Mouse (Mus musculus): ENCODE results near the gene Wdpcp.

Wdpcp gene

DNA sequence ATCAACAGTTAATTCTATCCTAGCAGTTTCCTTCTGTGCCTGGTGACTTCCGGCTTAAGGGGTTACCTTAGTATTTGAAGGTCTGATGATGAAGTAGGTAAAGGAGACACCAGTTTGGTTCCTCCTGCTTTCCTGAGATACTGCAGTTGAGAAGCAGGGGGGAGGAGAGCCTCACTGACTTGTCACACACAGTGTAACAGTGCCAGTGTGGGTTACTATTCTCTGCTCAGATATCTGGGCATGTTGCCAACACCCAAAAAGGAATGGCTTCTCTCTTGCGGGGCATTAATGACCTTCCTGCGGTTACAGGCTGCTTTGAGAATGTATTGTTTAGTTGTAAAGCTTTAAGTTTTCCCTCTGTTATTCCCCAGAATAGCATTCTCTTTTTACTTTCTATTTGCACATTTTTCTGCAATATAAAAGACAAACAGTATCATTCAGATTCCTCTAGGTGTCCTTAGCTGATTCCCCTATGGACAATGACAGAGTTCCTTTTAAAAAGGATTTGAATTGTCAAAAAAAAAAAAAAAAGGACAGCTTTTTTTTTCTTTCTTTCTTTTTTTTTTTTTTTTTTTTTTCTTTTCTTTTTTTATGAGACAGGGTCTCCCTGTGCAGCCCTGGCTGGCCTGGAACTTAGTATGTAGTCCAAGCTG, 2.5 kb upstream of the Wdpcp start:
- DNase-seq (ENCODE audit: low spot score), result no peak

DNA sequence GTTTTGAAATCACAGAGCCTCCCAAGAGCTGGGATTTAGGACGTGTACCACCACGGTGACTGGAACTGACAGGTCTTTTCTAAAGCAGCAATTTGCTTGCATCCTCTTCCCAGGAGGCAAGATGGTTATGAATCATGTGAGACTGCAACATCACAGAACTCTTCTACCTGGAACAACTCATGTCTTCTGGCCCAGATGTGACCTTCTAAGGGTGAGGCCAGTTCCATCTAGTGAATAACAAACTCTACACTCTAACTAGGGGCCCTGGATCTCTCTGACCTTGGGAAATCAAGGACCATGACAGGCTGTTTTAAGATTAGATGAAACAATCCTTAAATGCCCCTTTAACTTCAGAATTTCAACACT, 1.9 kb upstream of the Wdpcp start:
- no peak for DNase-seq (ENCODE audit: low spot score)

DNA sequence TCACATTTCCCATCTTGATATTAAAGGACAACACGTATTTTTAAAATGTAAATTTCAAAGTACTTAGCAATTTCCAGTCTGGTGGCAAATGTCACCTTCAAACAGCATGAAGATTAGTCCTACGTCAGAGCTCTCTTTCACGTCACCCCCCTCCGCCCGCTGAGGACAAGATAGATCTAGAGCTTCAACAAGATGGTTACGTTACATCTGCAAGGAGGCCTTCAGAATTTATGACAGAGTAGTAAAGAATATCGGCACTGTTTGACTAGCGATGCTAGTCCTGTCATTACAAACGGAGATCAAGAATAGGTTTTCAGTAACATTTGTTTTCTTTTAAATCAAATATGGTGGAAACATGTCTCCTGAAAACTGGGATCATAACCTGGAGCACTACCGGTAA, 1.1 kb upstream of the Wdpcp start:
- DNase-seq (ENCODE audit: low spot score), result no peak

DNA sequence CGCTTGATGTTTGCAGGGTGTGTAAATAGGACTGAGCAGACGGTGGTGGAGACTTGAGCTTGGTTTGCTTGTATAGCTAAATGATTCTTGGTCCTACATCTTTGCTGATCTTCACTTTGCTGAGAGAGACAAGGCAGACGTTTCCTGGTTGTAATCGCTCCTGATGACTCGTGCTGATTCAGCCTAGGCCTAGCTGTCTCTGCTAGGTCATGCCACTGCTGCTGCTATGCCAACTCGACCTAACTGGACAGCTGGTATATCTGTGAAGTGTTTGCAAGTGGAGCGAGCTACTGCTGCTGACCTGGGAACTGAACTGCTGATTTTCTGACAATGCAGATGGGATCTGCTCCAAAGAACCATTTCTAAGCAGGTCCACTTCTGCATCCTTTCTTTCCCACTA, 9.4 kb downstream of the Wdpcp start:
- no peak for DNase-seq (ENCODE audit: low spot score)

DNA sequence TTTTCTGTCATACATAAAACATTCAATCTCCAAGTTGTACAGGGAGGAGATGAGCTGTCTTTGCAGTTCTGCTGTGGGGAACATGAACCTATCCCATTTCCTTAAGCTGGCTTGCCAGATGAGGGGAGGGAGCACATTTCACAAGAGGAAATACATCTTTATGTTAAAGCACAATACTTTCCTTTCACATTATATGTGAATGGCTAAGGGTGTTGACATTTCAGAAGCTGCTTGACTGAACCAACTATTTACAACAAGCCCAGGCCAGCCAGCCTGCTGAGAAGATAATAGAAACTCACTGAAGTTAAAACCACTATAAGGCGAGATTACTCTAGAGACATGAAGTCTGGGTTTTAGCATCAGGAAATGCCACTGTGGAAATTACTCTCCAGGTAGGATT, 11.3 kb downstream of the Wdpcp start:
- no peak for DNase-seq (ENCODE audit: low spot score)

DNA sequence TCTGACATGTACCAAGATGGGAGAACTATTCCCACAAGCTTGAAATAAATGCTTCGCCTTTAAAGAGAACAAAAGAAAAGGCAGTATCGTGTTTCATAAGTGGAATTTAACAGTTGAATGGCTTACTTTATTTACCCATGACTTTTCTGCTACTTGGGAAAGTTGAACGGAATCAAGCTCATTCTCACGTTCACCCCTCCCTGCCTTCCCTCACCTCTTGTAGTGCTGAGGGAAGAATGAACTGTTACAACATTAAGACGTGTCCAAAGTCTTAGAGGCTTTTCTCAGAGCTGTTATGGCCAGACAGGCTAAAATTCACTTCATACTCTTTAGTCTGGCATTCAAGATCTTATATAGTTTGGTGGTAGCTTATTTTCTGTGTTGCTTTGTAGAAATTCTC, 30.5 kb downstream of the Wdpcp start:
- DNase-seq (ENCODE audit: low spot score), result no peak

DNA sequence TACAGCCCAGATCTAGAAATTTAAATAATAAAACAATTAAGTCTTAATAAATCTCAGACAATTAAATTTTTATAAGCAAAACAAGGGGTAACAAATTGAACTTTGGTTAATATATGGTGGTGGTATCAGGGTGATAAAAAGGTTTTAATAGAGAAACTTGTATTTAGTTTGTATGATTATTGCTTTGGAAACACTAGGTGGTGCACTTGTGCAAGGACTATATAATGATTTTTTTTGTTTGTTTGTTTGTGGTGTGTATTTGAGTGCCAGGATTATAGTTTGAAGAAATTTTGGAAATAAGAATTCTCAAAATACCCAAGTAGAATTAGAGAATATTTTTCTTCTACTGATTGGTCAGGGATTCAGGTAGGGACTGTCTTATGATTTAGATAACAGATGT, 43.9 kb downstream of the Wdpcp start:
- no peak for DNase-seq (ENCODE audit: low spot score)

DNA sequence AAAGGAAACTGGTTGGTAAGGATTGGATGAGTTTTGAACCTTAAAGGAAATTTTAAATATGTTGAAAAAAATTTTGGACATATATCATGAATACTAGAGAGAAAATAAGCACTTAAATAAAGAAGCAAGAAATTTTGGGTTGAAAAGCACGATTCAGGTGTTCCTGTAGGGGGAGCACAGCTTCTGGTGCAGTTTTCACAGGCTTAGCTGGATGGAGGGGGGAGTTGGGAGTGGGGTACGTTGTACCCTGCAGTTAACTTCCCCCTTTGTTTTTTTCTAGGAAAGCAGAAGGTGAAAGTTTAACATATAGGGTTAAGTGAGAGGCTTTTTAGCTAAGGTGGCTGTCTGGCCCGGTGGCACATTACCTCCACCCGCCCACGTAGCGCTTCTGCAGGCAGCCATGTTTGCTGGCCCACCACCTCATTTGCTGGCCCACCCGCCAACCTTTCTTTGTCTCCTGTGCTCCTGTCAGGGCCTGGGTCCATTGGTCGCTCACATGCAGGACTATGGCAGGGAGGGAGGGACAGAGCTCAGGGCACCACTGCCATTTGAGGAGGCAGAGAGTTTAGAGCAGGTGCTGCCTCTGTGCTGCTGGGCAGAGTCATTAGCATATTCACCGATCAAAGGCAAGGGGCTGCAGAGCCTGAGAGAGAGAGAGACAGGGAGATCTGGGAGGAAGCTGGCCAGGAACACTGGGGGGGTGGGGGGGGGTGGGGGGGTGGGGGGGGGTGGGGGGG, 62.3 kb downstream of the Wdpcp start:
- no peak for DNase-seq (ENCODE audit: low spot score)

DNA sequence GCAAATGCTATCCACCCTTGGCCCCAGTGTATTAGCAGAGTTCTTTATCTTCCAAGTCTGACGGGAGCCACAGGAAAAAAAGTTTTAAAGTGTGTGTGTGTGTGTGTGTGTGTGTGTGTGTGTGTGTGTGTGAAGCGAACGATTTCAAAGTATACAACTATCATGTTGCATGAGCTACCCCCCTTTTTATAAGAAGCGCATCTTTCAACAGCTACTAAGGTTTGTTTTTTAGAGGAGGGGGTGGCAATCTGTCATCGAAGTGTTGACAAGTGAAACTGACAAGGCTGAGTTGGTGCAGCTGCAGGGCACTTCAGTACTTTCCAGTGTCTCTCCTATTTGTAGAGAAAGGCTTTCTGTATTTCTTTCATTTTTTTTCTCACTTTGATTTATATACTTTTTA, 66.3 kb downstream of the Wdpcp start:
- DNase-seq (ENCODE audit: low spot score), result no peak

DNA sequence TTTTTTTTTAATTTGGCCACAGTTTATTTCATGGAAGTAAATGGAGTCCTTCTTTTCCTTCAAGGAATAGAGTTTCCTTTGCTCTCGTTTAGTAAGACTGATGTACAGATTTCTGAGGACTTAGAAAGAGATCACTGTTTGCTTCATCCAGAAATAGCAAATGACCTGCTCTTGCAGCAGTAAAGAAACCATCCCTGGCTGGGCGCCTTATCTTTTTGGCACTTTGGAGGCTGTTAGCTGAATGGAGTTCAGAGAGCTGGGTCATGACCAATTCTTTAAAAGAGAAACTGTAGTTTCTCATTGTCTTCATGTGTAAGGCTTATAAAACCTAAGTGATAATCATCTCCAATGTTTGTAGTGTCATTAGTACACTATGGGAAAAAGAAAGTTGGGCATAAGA, 67.5 kb downstream of the Wdpcp start:
- peak; percentile 17 for DNase-seq (ENCODE audit: low spot score)

DNA sequence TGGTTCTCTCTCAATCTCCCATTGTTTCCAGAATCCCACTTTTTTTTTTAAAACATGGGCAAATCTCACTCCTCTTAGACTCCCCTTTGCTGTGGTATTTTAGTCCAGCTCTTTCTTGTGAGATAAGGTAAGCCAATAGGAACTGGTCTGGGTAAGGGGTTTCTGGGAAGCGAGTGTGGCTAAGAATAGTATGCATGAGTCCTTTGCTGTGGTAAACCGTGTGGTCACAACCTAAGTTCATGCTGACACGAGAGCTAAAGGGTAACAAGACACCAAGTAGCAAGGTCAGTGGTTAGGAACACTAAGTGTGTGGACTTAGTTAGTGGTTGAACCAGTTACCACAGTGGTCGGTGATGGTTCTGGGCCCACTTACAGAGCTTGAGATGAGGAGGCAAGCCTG, 72.2 kb downstream of the Wdpcp start:
- DNase-seq (ENCODE audit: low spot score), result no peak

DNA sequence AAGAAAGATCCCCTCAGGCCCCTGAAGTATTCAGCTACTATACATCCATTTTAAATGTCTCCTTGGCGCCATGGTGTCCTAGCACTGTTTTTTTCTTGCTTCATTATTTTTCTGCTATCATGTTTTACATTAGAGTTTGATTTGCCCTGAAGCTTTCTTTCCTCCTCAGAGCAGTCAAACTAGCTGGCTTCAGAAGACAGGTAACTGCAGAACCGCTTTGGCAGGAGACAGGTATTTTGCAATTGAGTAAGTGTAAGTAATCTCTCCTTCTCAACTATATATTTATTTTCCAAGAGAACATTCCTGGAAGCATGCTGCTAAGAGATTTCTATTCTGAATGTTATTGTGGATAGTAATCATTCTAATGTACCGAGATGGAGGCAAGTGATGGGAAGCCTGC, 74.1 kb downstream of the Wdpcp start:
- DNase-seq (ENCODE audit: low spot score), result no peak

DNA sequence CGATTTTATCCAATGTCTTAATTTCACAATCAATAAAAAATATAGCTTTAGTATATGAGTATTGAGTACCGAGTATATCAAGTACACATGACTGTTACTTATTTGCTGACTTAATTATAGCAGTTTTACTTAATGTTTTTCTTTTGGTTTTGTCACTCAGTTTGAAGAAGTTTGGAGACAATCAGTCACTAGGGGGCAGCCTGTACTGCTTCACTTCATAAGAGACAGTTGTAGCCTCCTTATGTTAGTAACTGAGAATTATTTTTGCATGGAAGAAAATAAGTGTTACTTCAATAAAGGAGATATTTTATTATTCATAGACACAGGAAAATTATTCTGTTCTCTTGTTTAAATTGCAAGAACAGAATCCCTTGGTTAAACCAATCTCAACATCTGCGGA, 87.0 kb downstream of the Wdpcp start:
- no peak for DNase-seq (ENCODE audit: low spot score)

DNA sequence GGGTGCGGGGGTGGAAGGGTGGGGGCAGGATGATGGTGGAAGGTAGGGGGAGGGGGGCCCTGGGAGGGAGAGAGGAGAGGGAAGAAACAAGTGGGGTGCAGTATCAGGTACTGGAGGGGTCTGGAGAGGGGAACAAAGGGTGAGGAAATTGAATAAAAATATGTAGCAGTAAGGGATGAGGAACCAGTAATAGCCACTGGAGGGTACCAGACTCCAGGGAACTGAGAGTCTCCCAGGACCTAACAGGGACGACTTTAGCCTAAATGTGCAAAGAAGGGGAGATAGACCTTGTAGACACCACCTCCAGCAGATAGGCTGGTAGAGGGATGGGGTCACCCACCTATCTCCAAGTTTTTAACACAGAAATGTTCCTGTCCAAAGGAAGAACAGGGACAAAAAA, 105.0 kb downstream of the Wdpcp start:
- no peak for DNase-seq (ENCODE audit: low spot score)

DNA sequence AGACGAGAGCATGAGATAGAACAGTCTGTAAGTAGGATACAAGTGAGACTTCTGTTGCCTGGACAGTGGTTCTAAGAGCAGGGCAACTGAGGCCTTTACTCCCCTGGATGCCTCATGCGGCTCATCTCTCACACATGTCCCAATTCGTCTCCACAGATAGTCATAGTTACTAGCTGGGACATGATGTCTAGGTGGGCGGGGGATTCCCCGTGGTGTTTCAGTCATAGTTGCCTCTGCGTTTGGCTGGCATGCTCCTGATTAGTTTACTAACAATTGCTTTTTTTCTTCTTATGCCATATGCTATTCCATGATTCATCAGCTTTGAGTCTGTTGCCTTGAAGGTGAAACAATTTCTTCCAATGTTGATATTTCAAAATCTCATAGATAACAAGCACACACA, 116.4 kb downstream of the Wdpcp start:
- DNase-seq (ENCODE audit: low spot score), result no peak

DNA sequence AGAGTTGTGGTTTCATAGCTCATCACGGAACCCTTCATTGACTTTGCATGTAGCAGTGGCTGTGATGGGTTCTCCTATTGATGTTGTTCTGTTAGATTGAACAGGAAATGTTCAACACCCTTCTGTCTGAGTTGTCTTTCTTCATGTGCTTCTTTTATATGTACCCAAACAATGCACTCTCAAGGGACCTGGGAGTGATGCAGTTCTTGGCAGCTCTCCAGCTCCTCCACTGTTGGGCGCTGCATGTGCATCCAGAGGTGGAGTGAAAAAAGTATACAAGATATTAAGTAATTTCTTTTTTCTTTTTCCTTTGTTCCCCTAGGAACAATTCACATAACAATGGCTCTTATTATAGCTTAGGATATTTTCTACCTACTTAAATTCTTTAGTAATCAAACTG, 118.7 kb downstream of the Wdpcp start:
- no peak for DNase-seq (ENCODE audit: low spot score)

DNA sequence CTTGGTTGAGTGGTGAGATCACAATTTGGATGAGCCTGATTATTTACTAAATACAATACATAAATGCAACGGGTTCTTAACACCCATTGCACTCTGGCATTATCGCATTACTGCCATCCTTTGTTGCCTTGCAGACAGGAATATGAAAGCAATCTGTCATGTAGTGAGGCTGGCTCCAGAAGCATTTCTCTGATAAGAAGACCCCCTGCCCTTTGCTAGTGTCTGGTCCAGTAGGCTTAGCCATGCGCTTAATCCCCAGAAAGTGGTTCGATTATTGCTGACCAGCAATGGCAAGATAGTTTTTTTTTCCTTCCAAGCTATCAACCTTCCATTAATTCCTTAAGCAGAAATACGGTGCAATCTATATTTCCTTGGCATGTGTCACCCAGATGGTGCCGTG, 122.1 kb downstream of the Wdpcp start:
- no peak for DNase-seq (ENCODE audit: low spot score)

DNA sequence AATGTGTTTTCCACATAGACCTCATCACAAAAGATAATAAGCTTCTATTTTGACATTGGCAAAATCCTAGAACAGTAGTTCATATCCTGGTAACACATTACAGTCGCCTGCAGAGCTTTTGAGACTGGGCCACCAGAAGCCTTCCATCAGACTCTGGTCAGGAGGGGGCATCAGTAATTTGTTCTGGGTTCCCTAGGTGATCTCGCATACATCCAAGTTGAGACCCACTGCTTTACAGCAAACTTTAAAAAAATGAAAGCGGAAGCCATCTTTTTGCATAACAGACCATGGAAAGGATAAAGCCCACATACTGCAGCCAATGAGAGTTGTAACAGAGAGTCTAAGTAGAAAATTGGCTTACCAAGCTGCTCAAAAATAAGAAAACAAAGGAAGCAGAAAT, 125.6 kb downstream of the Wdpcp start:
- DNase-seq (ENCODE audit: low spot score), result no peak

DNA sequence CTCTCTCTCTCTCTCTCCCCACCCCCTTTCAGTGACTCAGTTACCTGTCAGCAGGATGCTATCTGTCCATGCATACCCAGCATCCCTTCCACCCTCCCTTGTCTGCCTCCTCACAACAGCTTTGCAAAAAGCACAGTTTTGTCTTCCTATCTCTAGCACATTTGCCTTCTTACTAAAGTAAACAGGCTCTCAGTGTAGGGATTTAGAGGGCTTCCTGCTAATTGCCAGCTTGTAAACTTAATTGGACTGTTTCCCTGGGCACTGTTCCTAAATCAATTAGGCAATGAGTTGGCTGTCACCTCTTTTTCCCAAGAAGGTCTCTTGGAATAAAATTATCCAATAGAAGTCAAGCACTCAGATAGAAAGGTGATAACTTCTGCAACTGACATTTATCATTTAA, 141.5 kb downstream of the Wdpcp start:
- DNase-seq (ENCODE audit: low spot score), result no peak

DNA sequence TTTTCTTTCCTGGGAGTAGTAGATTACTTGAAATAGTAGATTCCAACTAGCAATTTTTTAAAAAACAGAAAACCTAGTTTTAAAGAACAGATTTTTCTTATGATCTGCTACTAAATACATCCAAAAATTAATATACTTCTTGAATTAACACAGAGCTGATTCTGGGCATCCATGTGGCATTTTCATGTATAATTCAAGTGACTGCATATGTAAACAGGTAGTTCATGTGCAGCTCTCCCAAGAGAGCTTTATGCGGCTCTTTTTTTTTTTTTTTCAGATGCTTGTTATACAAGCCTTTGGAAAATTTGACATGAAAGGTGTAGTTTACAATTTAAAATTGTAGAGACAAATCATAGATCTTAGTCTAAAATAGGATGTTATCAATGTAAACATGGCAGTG, 142.0 kb downstream of the Wdpcp start:
- no peak for DNase-seq (ENCODE audit: low spot score)

DNA sequence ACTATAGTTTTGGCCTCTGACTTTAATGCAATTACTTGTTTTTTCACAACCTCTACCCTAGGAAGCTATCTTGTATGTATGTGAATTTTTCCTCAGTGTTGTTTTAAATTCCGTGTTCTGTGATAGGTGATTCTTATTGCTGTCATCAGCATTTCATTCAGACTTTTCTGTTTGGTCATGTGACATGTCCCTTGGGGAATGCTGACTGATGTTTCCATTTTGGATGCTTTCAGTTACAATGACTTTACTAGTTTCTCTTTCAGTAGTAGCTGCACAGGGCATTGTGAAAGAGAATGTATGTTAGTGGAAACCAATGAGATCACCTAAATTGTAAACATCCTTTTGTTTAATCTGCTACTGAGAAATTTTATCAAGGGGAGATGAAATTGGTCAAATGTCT, 154.3 kb downstream of the Wdpcp start:
- DNase-seq (ENCODE audit: low spot score), result no peak

DNA sequence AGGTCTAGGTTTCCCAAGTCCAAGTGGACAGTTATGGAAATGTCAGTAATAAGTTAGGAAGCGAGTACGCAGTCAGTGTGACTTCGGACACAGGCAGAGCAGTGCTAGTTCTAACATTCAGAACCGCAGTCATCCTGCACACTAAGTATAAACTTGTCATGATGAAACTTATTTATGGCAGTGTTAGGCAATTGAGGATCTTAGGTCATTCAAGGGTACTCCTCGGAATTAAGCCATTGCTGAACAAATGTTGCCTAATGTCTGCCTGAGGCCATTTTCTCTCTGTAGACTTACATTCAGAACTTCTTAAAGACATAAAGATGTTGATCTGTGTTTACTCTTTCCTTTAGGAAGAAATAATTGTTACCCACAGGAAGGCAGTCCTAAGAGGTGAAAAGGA, 157.0 kb downstream of the Wdpcp start:
- DNase-seq (ENCODE audit: low spot score), result no peak

DNA sequence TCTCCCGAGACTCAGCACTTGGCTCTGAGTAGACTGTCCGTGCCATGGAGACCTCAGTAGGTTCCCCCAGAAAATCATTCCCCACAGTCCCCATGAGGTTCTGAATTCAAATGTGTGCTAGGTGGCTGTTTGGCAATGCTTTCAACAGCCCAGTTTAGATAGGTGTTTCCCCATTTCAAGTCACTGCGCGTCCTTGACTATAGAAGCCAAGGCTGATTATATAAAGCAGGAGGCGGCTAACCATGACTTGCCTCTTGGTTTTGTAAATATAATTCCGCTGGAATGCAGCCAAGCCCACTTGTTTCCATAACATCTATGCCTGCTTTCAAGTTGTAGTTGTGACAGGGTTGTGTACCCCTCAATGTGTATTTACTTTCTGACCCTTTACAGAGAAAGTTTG, 157.9 kb downstream of the Wdpcp start:
- DNase-seq (ENCODE audit: low spot score), result no peak

DNA sequence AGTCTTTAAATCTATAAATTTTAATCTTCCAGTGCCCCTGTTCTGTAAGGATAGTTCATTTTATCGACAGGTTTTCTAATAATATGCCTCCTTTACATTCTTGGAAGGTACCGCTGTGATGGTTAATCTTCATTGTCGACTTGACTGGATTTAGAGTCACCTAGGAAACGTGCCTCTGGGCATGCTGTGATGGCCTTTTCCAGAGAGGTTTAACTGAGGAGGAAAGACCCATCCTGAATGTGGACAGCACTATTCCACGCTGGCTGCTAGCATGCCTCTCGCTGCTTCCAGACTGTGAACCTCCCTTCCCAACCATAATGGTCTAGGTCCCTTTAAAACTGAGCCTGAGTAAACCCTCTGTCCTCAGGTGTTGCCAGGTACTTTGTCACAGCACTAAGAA, 163.2 kb downstream of the Wdpcp start:
- no peak for DNase-seq (ENCODE audit: low spot score)

All from ovary, postnatal 14 days (tissue).